Mouse (Mus musculus) liver, adult 2 months (tissue): ENCODE measurements around the gene S100a4.

Source experiments
- CTCF ChIP-seq: fragments of 200-500 bp; IDR thresholded peaks from 2 replicates; pipeline ENCODE4 v1.5.1; 2011; ENCODE audit warnings: low read depth, low read length, control low read depth
- POLR2A ChIP-seq: fragments of 200-500 bp; IDR thresholded peaks from 2 replicates; pipeline ENCODE4 v1.6.1; 2011; ENCODE audit warnings: low read length, control low read depth; ENCODE audit not compliant: insufficient read depth; ENCODE audit errors: extremely low read depth

DNA sequence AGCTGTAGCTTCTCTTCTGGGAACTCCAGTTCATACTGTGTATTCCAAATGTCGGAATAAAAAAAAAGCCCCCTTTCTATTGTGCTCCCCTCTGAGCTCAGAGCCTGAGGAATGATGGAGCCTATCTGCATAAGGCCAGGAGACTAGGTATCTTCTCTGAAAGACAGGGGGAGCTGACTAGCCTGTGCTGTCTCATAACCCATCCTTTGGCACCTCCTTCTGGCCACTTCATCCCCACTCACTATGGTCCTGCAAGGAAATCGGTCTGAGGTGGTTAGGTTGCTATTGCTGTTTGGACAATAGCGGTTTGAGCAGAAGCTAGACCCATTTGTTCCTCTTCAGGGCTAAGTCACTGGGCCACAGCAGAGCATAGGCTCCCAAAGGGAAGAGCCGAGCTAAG, 24.2 kb downstream of the S100a4 start:
- peak; percentile 40; the same call in 1 of the 2 replicates for TF ChIP-seq CTCF
- no peak for TF ChIP-seq POLR2A
